Mouse (Mus musculus) erythroblast, embryonic 14.5 days (primary cell): ENCODE results near the gene Map4k3. TPM values are rescaled to one million over a fixed set of nuclear protein-coding genes. Genes with fewer than 3 reads are reported as not detected.

Source experiments
- H3K27me3 ChIP-seq: 2 replicates; pipeline ENCODE4 v1.6.1; 2012; ENCODE audit warnings: inconsistent platforms; ENCODE audit not compliant: control insufficient read depth
- H3K36me3 ChIP-seq: 2 replicates; pipeline ENCODE4 v1.6.1; 2012; ENCODE audit warnings: mild to moderate bottlenecking, inconsistent platforms; ENCODE audit not compliant: control insufficient read depth
- H3K4me1 ChIP-seq: 2 replicates; pipeline ENCODE4 v1.6.1; 2012; ENCODE audit warnings: inconsistent platforms; ENCODE audit not compliant: control insufficient read depth
- H3K4me3 ChIP-seq: replicated peaks from 2 replicates; pipeline ENCODE3; 2012; ENCODE audit warnings: moderate library complexity, mild to moderate bottlenecking, inconsistent platforms
- H3K9me3 ChIP-seq: 2 replicates; pipeline ENCODE4 v1.6.1; 2012; ENCODE audit warnings: low read length, inconsistent platforms, mixed read lengths; ENCODE audit not compliant: control insufficient read depth
- GATA1 ChIP-seq: IDR thresholded peaks from 2 replicates; pipeline ENCODE4 v1.6.1; 2012; ENCODE audit warnings: low read length, inconsistent platforms, mixed read lengths
- TAL1 ChIP-seq: IDR thresholded peaks from 3 replicates; pipeline ENCODE4 v1.6.1; 2012; ENCODE audit warnings: low read length, inconsistent platforms, mixed read lengths
- polyA plus RNA-seq: library from polyadenylated mRNA; stranded (reverse); fragments of >175 nt; gene quantifications from 2 replicates; pipeline ENCODE4 v1.2.3, GENCODE M21; 2012

The Map4k3 gene
- polyA plus RNA-seq, 1 experiment = not detected

- Histone ChIP-seq H3K4me3 (no peak overlapping the region), H3K4me1 (no peaks in the 10 kb centered on the region), H3K36me3 (peaks cover 2% of the 10 kb centered on the region; the same call in 1 of the 2 replicates), H3K27me3 (no peaks in the 10 kb centered on the region), H3K9me3 (no peaks in the 10 kb centered on the region)
- no peak for TF ChIP-seq TAL1
- no peak for TF ChIP-seq GATA1
Observed at GRCm38 (mm10) chr17:80646131-80646530, 82.2 kb downstream of the Map4k3 start.

GRCm38 (mm10) chr17:80645694-80646034 lies 82.6 kb downstream of the Map4k3 start:
- no peak for TF ChIP-seq GATA1
- TF ChIP-seq TAL1 = no peak
- H3K9me3 ChIP-seq = no peaks in the 10 kb centered on the region
- no peak overlapping the region for H3K4me3 ChIP-seq

GRCm38 (mm10) chr17:80644983-80645693 lies 83.1 kb downstream of the Map4k3 start:
- Histone ChIP-seq H3K9me3 (no peaks in the 10 kb centered on the region), H3K4me3 (no peak overlapping the region), H3K27me3 (no peaks in the 10 kb centered on the region), H3K36me3 (peaks cover 2% of the 10 kb centered on the region; the same call in 1 of the 2 replicates), H3K4me1 (no peaks in the 10 kb centered on the region)
- TF ChIP-seq TAL1 (no peak), GATA1 (no peak)

More at GRCm38 (mm10) chr17:80645694-80646034, 82.6 kb downstream of the Map4k3 start:
- peaks cover 2% of the 10 kb centered on the region; the same call in 1 of the 2 replicates for H3K36me3 ChIP-seq
- H3K27me3 ChIP-seq = no peaks in the 10 kb centered on the region
- H3K4me1 ChIP-seq = no peaks in the 10 kb centered on the region

- Histone ChIP-seq H3K27me3 (no peaks in the 10 kb centered on the region), H3K9me3 (no peaks in the 10 kb centered on the region), H3K4me1 (no peaks in the 10 kb centered on the region), H3K4me3 (no peak overlapping the region), H3K36me3 (peaks cover 2% of the 10 kb centered on the region; the same call in 1 of the 2 replicates)
- no peak for TF ChIP-seq TAL1
- no peak for TF ChIP-seq GATA1
Observed at GRCm38 (mm10) chr17:80644567-80644966, 83.7 kb downstream of the Map4k3 start.

GRCm38 (mm10) chr17:80638121-80638520 lies 90.2 kb downstream of the Map4k3 start:
- no peaks in the 10 kb centered on the region; the same call in 1 of the 2 replicates for H3K36me3 ChIP-seq
- H3K4me1 ChIP-seq = no peaks in the 10 kb centered on the region
- TF ChIP-seq TAL1 (no peak), GATA1 (no peak)
- H3K27me3 ChIP-seq = no peaks in the 10 kb centered on the region
- H3K9me3 ChIP-seq = no peaks in the 10 kb centered on the region
- no peak overlapping the region for H3K4me3 ChIP-seq

GRCm38 (mm10) chr17:80635794-80636193 lies 92.5 kb downstream of the Map4k3 start:
- no peak for TF ChIP-seq TAL1
- no peak for TF ChIP-seq GATA1
- no peaks in the 10 kb centered on the region; the same call in 1 of the 2 replicates for H3K36me3 ChIP-seq
- no peaks in the 10 kb centered on the region for H3K27me3 ChIP-seq
- no peaks in the 10 kb centered on the region for H3K9me3 ChIP-seq
- no peak overlapping the region for H3K4me3 ChIP-seq
- H3K4me1 ChIP-seq = no peaks in the 10 kb centered on the region

- Histone ChIP-seq H3K4me1 (no peaks in the 10 kb centered on the region), H3K27me3 (no peaks in the 10 kb centered on the region), H3K36me3 (no peaks in the 10 kb centered on the region; the same call in 1 of the 2 replicates), H3K9me3 (no peaks in the 10 kb centered on the region), H3K4me3 (no peak overlapping the region)
- no peak for TF ChIP-seq TAL1
- no peak for TF ChIP-seq GATA1
Observed at GRCm38 (mm10) chr17:80632846-80633245, 95.4 kb downstream of the Map4k3 start.

GRCm38 (mm10) chr17:80632354-80632753 lies 95.9 kb downstream of the Map4k3 start:
- Histone ChIP-seq H3K4me1 (no peaks in the 10 kb centered on the region), H3K9me3 (no peaks in the 10 kb centered on the region), H3K4me3 (no peak overlapping the region), H3K27me3 (no peaks in the 10 kb centered on the region), H3K36me3 (no peaks in the 10 kb centered on the region; the same call in 1 of the 2 replicates)
- TF ChIP-seq GATA1 (no peak), TAL1 (no peak)

GRCm38 (mm10) chr17:80631028-80631427 lies 97.3 kb downstream of the Map4k3 start:
- no peak for TF ChIP-seq GATA1
- TF ChIP-seq TAL1 = no peak
- no peaks in the 10 kb centered on the region; the same call in 1 of the 2 replicates for H3K36me3 ChIP-seq
- no peak overlapping the region for H3K4me3 ChIP-seq
- no peaks in the 10 kb centered on the region for H3K9me3 ChIP-seq
- no peaks in the 10 kb centered on the region for H3K27me3 ChIP-seq
- H3K4me1 ChIP-seq = no peaks in the 10 kb centered on the region
